Mouse (Mus musculus) kidney, postnatal 36 days (tissue): ENCODE results near the gene Pcnx.
"Not testable (repeated sequence)": the region's sequence is repeated elsewhere in the genome, so short reads cannot be mapped to it uniquely, and the experiment has no call there.

Source experiments
- DNase-seq, 2 experiments: peaks; one replicate each; pipeline ENCODE4 v3.0.0; 2021 to 2022; ENCODE audit warnings: mixed read lengths in 2 of 2

Gene Pcnx

GRCm38 (mm10) chr12:81971042-81971883 is 111.4 kb downstream of the Pcnx start:
- DNase-seq, result no peak

- DNase-seq, result no peak
Observed at GRCm38 (mm10) chr12:81971884-81972362, 112.1 kb downstream of the Pcnx start.

DNA sequence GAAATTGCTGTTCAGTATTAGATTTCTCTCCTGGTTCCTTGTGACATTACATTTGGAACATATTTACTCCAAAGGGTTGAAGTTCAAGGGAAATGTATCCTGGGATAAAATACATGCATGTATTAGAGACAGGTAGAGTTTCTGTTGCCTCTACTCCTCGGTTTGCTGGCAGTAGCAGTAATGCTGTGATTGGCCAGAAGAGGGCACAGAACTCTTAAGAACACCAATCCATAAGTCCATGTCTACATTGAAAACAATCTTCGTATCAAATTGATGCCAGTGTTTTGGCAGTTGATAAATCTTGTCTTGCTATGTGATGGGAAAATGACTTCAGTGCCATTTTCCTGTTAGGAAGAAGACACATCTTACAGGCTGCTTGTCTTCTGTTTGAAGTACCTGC is 115.0 kb downstream of the Pcnx start:
- DNase-seq, result peak in 1 of 2 experiments; percentile 68

DNA sequence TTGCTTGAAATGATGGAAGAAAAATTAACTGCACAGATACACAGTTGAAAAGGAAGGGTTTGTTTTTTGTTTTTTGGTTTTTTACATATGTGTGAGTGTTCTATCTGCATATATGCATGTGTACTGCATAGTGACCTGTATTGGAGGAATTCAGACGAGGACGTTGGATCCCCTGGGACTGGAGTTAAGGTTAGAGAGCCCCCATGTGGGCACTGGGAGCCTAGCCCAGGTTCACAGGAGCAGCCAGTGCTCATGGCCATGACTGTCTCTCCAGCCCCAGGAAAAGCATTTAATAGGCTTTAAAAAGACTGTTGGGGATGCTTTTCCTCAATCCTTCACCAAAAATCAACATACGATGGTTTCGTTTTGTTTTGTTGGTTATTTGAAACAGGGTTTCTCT is 117.5 kb downstream of the Pcnx start:
- DNase-seq, result peak in 1 of 2 experiments; percentile 17

DNA sequence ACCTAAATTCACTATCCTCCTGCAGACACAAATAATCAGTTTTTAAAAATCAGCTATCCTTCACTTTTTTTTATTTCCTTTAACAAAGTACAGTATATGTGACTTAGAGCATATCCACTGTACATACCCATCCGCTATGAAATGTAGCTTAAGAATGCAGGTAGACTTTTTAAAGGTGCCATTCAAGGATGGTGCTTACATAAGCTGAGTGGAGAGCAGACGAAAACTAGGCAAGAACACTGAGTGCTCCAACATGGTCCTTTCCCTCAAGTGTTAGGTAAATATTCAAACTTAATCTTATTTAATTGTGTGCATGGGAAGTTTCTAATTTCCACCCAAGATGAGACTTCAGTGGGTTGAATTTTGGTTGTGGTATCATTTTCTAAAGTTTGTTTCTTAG is 119.5 kb downstream of the Pcnx start:
- no peak for DNase-seq

- no peak for DNase-seq
Observed at GRCm38 (mm10) chr12:81992106-81992505, 132.3 kb downstream of the Pcnx start.

GRCm38 (mm10) chr12:81992996-81993395 is 133.2 kb downstream of the Pcnx start:
- DNase-seq, result no peak

DNA sequence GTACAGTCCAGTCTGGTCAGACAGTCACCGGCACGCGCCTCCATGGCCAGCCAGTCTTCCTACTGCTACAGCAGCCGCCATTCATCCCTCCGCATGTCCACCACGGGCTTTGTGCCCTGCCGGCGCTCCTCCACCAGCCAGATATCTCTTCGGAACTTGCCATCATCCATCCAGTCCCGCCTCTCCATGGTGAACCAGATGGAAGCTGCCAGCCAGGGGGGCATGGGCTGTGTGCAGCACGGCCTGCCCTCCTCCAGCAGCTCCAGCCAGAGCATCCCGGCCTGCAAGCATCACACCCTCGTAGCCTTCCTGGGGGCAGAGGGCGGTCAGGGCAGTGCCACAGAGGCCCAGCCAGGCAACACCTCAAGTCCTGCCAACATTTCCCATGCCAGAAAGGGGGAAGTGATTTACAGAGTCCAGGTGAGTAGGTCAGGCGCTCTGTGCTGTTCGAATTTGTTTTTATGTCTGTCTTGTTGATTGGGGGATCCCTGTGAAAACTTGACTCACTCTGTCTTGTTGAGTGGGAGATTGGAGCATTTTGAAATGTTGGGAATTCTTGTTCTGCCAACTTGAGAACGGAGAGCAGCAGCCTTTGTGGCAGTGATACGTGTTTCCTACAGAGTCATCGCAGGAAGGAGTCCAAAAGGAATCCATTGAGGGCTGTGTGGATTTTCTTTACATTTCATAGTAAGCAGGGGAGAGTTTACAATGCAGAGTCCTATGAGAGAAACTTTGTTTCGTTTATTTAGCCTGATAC is 135.3 kb downstream of the Pcnx start:
- DNase-seq, result peak in 1 of 2 experiments; percentile 8

GRCm38 (mm10) chr12:81996679-81997362 is 137.0 kb downstream of the Pcnx start:
- DNase-seq, result no peak

GRCm38 (mm10) chr12:81997497-81997896 is 137.7 kb downstream of the Pcnx start:
- no peak for DNase-seq

DNA sequence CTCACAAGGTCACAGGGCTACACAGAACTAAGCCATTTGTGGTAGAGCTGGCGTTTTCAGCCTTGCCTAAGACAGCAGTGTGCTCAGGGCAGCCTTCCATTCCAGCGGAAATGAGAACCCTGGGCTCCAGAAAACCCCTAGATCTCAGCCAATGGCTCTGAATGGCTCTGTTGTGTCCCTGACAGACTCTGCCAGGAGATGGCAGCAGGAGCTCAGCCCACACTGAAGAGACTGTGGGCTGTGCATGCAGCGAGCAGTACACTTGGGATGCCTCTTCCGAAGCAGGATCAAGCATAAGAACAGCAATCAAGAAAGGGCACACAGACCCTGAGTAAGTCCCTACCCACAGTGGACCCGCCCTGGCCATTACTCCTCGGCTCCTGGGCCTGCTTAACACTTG is 142.9 kb downstream of the Pcnx start:
- DNase-seq, result not testable (repeated sequence)

DNA sequence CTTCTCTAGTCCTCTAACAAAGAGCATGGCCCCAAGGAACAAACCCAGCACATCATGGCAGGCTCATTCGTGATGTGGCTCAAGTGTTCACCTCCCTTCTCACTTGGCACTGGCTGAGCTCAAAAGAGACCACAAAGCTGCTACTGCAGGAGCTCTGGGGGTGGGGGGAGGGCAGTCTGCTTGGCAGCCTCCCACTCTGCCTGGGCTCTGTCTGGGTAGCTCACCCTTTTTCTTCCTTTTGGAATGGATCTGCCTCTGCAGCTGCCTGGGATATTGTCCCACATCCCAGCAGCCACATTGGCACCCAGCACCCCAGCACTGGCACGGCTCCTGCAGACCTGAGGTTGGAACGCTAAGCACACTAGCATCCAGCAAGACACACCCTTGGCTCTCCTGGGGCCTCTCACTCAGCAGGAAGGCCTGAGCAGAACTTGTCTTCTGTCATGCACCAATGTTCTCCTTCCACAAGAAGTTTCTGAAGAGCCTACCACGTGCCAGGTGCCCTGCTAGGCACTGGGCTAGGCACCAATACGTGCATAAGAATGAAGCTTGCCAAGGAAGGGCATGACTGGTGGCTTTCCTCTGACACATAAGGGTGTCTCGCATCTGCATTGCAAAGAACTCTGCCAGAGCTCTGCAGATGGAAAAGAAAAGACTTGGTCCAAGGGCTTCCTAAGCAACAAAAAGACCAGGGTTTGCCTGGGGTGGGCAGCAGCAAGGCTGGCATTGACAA is 166.2 kb downstream of the Pcnx start:
- not testable (repeated sequence) for DNase-seq

DNA sequence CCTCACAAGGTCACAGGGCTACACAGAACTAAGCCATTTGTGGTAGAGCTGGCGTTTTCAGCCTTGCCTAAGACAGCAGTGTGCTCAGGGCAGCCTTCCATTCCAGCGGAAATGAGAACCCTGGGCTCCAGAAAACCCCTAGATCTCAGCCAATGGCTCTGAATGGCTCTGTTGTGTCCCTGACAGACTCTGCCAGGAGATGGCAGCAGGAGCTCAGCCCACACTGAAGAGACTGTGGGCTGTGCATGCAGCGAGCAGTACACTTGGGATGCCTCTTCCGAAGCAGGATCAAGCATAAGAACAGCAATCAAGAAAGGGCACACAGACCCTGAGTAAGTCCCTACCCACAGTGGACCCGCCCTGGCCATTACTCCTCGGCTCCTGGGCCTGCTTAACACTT is 173.7 kb downstream of the Pcnx start:
- not testable (repeated sequence) for DNase-seq

DNA sequence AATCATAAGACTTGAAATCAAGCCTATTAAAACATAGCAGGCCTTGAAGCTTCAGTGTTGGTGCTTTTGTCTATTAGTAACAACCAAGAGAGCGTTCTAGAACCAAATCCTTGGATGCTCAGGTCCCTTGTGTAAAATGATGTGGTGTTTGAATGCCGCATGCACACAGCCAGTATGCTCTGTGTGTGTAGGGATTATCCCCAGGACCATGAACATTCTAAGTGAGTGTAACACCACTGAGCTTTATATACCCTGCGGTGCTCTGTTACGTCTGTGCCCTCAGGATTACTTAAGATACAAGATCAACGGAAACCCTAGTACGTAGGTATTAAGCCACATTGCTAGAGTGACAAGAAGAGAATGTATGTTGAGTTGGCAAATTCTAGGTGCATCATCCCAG is 174.2 kb downstream of the Pcnx start:
- not testable (repeated sequence) for DNase-seq

- not testable (repeated sequence) for DNase-seq
Observed at GRCm38 (mm10) chr12:82044078-82044477, 184.3 kb downstream of the Pcnx start.
